Mouse (Mus musculus): ENCODE data around the gene Kras. TPM values are rescaled to one million over a fixed set of nuclear protein-coding genes. Genes with fewer than 3 reads are reported as not detected.

The Kras gene
- polyA plus RNA-seq, 1 experiment from 2014 or later = 64.6 TPM

DNA sequence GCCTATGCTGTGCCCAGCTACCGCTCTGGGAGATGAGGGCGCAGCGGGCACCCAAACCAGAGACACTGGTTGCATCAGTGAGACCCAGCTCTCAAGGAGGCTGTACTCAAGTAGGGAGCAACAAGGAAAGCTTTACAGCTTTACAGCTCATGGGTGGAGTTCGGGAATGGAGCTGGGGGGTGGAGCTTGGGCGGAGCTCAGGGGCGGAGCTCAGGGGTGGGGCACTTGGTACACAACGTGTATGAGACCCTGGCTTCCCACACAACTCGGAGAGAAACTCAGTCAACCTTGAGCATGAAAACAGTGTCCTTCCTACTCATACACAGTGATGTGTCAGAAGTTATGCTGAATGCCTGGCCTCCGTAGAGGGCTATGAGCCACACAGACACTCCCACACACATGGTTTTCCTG, 74.5 kb downstream of the Kras start:
- no peak overlapping the region for H3K27ac ChIP-seq
- no peaks in the 10 kb centered on the region for H3K9me3 ChIP-seq
- no peak overlapping the region for H3K4me3 ChIP-seq
- no peak; the same call in 1 of the 2 replicates for ATAC-seq (ENCODE audit: insufficient number of reproducible peaks, low FRiP score, low TSS enrichment, low read depth)
- 34% methylated on average over 9 of the region's 9 CpGs for WGBS
- no peaks in the 10 kb centered on the region; the same call in 1 of the 2 replicates for H3K27me3 ChIP-seq
- H3K4me1 ChIP-seq = peaks cover 37% of the 10 kb centered on the region
- no peaks in the 10 kb centered on the region for H3K36me3 ChIP-seq
- no peak overlapping the region for H3K9ac ChIP-seq
- H3K4me2 ChIP-seq = no peak overlapping the region

DNA sequence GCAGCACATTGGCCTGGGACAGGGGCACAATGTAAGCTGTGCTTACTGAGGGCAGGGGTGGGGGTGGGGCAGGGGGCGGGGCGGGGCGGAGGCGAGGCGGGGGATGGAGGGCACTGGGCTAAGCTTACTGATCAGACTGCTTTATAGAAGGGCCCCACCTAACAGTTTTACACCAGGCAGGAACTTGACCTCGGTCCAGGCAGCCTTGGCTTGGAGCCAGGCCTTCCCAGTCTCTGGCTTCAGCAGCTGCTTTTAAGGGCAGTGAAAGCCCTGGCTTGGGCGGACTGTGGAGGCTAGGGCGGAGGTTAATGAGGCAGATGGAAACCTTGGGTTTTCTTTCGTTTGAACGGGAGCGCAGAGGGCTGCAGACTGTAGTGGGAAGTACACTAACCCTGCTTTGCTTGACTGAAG, 76.3 kb downstream of the Kras start:
- Histone ChIP-seq H3K36me3 (no peaks in the 10 kb centered on the region), H3K9me3 (no peaks in the 10 kb centered on the region), H3K9ac (no peak overlapping the region), H3K4me2 (peak overlapping the region; percentile 14), H3K4me3 (no peak overlapping the region), H3K27ac (0 out of 2 replicates have a peak overlapping the region, but pooled peaks have one; percentile 38), H3K4me1 (peaks cover 37% of the 10 kb centered on the region), H3K27me3 (no peaks in the 10 kb centered on the region; the same call in 1 of the 2 replicates)
- WGBS = 3% methylated on average over 11 of the region's 11 CpGs
- peak; percentile 68 for ATAC-seq (ENCODE audit: insufficient number of reproducible peaks, low FRiP score, low TSS enrichment, low read depth)

DNA sequence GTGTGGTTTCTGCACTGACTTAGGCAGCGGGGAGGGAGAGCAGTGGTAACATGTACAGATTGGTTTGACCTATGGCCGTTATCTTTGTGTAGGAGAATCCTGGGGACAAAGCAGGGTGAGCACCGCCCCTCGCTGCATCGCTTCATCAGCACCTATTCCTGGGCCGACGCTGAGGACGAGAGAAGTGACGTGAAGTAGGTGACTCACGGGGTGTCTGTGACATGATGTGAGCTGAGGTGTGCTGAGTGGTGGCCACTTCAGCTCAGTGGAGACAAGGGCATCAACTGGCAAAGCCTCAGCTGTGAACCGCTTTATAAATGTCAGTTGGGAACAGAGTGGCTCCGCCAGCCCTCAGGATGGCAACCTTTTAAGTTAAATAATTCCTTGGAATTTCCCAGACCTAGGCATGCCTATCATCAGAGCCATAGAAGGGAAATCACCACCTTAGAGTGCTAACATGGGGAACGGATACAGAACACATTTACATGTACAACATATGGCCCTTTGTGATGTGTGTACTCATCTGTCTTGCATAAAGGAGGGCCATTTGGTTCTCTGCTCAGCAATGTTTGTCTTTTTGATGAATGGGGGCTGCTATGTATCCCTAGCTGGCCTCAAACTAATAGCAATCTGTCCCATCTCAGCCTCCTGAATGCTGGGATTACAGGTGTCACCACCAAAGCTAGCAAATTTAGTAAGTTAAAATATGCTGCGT, 78.0 kb downstream of the Kras start:
- Histone ChIP-seq H3K27me3 (no peaks in the 10 kb centered on the region; the same call in 1 of the 2 replicates), H3K4me1 (peaks cover 37% of the 10 kb centered on the region), H3K9ac (no peak overlapping the region), H3K9me3 (no peaks in the 10 kb centered on the region), H3K36me3 (no peaks in the 10 kb centered on the region), H3K4me3 (no peak overlapping the region), H3K27ac (no peak overlapping the region), H3K4me2 (no peak overlapping the region)
- 76% methylated on average over 14 of the region's 14 CpGs for WGBS
- ATAC-seq (ENCODE audit: insufficient number of reproducible peaks, low FRiP score, low TSS enrichment, low read depth) = no peak

Other genes starting within 250 kb of the Kras start
- gene Bcat1, start 174.1 kb downstream of the Kras start, polyA plus RNA-seq (2015; fragmentation: Nextera tagmentation; extraction: Ambion mirVana) = 31.2 and 34.9 TPM in 2 replicates
- 6.7 TPM in 2 replicates for gene Lrmp, start 134.6 kb downstream of the Kras start, polyA plus RNA-seq (2015; fragmentation: Nextera tagmentation; extraction: Ambion mirVana)
- 0.29 and 0.41 TPM in 2 replicates for gene Casc1, start 39.2 kb downstream of the Kras start, polyA plus RNA-seq (2015; fragmentation: Nextera tagmentation; extraction: Ambion mirVana)
- 31.0 and 34.3 TPM in 2 replicates for gene Etfrf1, start 39.1 kb downstream of the Kras start, polyA plus RNA-seq (2015; fragmentation: Nextera tagmentation; extraction: Ambion mirVana)